Mouse (Mus musculus): ENCODE measurements around the gene Armcx2.
"Not testable (repeated sequence)": the region's sequence is repeated elsewhere in the genome, so short reads cannot be mapped to it uniquely, and the experiment has no call there.

Gene Armcx2

GRCm38 (mm10) chrX:134808755-134809224 lies at the start of gene Armcx2:
Armcx2 (minus strand) TSS chrX:134809221.
- DNase-seq (ENCODE audit: low read depth, low spot score) = peak; percentile 53

- no peak for DNase-seq (ENCODE audit: low read depth, low spot score)
Observed at GRCm38 (mm10) chrX:134849662-134850061, 40.6 kb upstream of the Armcx2 start.

- DNase-seq (ENCODE audit: low read depth, low spot score) = no peak
Observed at GRCm38 (mm10) chrX:134844424-134844823, 35.4 kb upstream of the Armcx2 start.

GRCm38 (mm10) chrX:134830508-134830907 lies 21.5 kb upstream of the Armcx2 start:
- DNase-seq (ENCODE audit: low read depth, low spot score) = no peak

GRCm38 (mm10) chrX:134807833-134808754 lies 927 bp downstream of the Armcx2 start:
- no peak for DNase-seq (ENCODE audit: low read depth, low spot score)

DNA sequence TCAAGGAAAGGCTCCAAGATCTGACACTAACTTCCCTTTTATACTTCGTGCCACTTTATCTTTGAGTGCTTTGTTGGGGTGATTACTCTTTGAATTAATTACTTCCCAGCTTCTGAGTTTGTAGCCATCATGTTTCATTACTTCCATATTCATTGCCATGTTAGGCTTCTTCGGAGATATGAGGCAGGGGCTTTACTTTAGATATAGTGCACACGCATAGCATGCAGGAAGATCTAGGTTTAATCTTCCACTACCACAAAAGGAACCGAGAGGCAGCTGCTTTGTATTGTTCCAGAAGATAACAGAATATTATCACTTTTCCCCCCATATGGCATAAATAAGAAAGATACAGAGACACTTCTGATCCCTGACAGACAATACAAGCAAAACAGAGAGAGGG lies 21.3 kb downstream of the Armcx2 start:
- DNase-seq (ENCODE audit: low read depth, low spot score) = no peak

DNA sequence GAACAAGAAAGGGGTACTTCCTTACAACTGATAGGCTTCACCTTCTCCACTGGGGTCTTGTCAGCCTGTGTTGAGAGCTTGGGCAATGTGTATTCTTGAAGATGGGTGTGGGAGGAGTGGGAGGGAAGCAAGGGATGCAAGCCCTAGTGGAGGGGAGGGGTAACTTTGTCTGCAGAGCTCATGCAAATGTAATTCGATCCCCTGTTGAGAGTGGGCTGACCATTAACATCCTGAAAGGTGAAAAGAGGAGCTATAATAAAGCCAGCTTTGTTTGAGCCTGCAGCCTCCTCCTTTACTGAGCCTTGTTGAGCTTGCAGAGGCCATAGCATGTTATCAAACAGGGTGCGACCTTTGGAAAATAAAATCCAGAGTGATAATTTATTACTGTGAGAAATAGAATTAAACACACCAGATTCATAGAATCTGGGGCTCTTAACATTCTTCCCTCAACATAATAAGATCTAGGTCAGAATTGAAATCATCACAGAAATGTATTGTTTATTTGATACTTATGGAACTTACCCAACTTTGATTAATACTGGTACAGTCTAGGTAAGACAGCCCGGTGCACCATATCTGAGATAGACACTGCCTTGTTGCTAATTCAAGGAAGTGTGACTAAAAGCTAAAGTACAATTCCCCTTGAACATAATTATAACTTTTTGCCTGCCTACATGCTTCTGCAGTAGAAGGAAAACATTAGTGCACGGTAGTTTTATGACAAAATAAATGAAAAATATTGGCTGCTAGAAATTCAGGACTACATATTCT lies 45.4 kb downstream of the Armcx2 start:
- not testable (repeated sequence) for DNase-seq (ENCODE audit: low read depth, low spot score)

- DNase-seq (ENCODE audit: low read depth, low spot score) = no peak
Observed at GRCm38 (mm10) chrX:134757293-134757995, 51.6 kb downstream of the Armcx2 start.

GRCm38 (mm10) chrX:134756434-134757292 lies 52.4 kb downstream of the Armcx2 start, which contains the start of gene Armcx3:
Armcx3 (plus strand) TSS chrX:134756595.
- no peak for DNase-seq (ENCODE audit: low read depth, low spot score)
